Mouse (Mus musculus): ENCODE measurements around the gene Snca. TPM values are rescaled to one million over a fixed set of nuclear protein-coding genes. Genes with fewer than 3 reads are reported as not detected.

Snca gene
- total and polyA plus RNA-seq, 3 experiments: not detected

GRCm38 (mm10) chr6:60813516-60813915, 16.1 kb downstream of the Snca start:
- Histone ChIP-seq H3K27ac (ENCODE audit: insufficient read depth, low read depth) (no peak overlapping the region), H3K79me2 (replicated peaks; ENCODE audit: control insufficient read depth, extremely low read depth, insufficient read depth, poor library complexity, severe bottlenecking) (no peaks in the 10 kb centered on the region), H3K4me1 (ENCODE audit: control insufficient read depth in 1 of 2, insufficient read depth in 2 of 2) (no peaks in the 10 kb centered on the region), H3K9me3 (replicated peaks; ENCODE audit: low read length) (peaks cover 28% of the 10 kb centered on the region), H3K4me2 (ENCODE audit: insufficient read depth, low read depth, poor library complexity, severe bottlenecking) (no peak overlapping the region), H3K36me3 (replicated peaks in 1 of 2; ENCODE audit: control insufficient read depth in 1 of 2, insufficient read depth in 1 of 2, low read length in 1 of 2) (no peaks in the 10 kb centered on the region), H3K9ac (ENCODE audit: insufficient read depth, low read depth) (no peak overlapping the region), H3K4me3 (replicated peaks in 1 of 3; ENCODE audit: low read depth in 2 of 3, low read length in 2 of 3, poor library complexity in 1 of 3) (no peak overlapping the region), H3K27me3 (replicated peaks) (no peaks in the 10 kb centered on the region)
- dilution Hi-C loops (cut with MboI; ENCODE audit: extremely low pct_ligation_motif_present, extremely low pct_unique_long_range_greater_than_20kb, low sequenced_read_pairs): no loop called here
- in situ Hi-C loops (cut with MboI; ENCODE audit: low pct_ligation_motif_present, low pct_unique_long_range_greater_than_20kb, low sequenced_read_pairs): no loop called here
- TF ChIP-seq POLR2AphosphoS2 (IDR thresholded peaks at IDR 0.05; ENCODE audit: low read depth, low read length) (no peak), TBP (conservative IDR thresholded peaks at IDR 0.05; ENCODE audit: low read depth, low read length) (no peak), MAX (IDR thresholded peaks at IDR 0.05; ENCODE audit: low read length) (no peak), EP300 (IDR thresholded peaks at IDR 0.05; ENCODE audit: low read length) (no peak), E2F4 (IDR thresholded peaks at IDR 0.05; ENCODE audit: insufficient replicate concordance, low read depth, low read length) (no peak), JUN (IDR thresholded peaks at IDR 0.05; ENCODE audit: insufficient read depth, low read depth, low read length) (no peak), ZMIZ1 (IDR thresholded peaks at IDR 0.05; ENCODE audit: low read depth, low read length) (no peak)
- no peak for DNase-seq (ENCODE audit: extremely low read depth)

DNA sequence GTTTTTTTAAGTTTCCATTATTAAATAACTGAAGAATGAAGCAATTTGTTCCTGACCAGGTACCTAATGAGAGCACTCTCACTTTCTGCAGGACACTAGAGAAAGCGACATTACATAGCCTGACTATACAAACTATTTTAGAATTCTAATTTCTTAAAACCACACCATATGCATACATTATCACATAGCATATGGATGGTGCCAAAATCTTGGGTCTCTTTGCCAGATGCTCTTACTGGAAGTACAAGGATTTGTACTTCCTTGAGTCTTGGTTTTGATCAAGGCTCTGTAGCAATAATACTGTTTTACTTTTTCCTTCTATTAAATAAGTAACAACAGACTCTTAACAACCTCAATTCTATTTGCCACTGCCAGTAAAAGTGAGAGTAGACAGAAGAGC, 31.4 kb downstream of the Snca start:
- in situ Hi-C loops (cut with MboI; ENCODE audit: low pct_ligation_motif_present, low pct_unique_long_range_greater_than_20kb, low sequenced_read_pairs) (no loop called here), dilution Hi-C loops (cut with MboI; ENCODE audit: extremely low pct_ligation_motif_present, extremely low pct_unique_long_range_greater_than_20kb, low sequenced_read_pairs) (no loop called here)
- Histone ChIP-seq H3K4me3 (replicated peaks in 1 of 3; ENCODE audit: low read depth in 2 of 3, low read length in 2 of 3, poor library complexity in 1 of 3) (no peak overlapping the region), H3K4me1 (ENCODE audit: control insufficient read depth in 1 of 2, insufficient read depth in 2 of 2) (no peaks in the 10 kb centered on the region), H3K27me3 (replicated peaks) (no peaks in the 10 kb centered on the region), H3K9me3 (replicated peaks; ENCODE audit: low read length) (peaks cover 34% of the 10 kb centered on the region), H3K27ac (ENCODE audit: insufficient read depth, low read depth) (no peak overlapping the region), H3K4me2 (ENCODE audit: insufficient read depth, low read depth, poor library complexity, severe bottlenecking) (no peak overlapping the region), H3K9ac (ENCODE audit: insufficient read depth, low read depth) (no peak overlapping the region), H3K79me2 (replicated peaks; ENCODE audit: control insufficient read depth, extremely low read depth, insufficient read depth, poor library complexity, severe bottlenecking) (no peaks in the 10 kb centered on the region), H3K36me3 (replicated peaks in 1 of 2; ENCODE audit: control insufficient read depth in 1 of 2, insufficient read depth in 1 of 2, low read length in 1 of 2) (no peaks in the 10 kb centered on the region)
- no peak for DNase-seq (ENCODE audit: extremely low read depth)
- no peak for TF ChIP-seq ZC3H11A (IDR thresholded peaks at IDR 0.05; ENCODE audit: low read depth, low read length)
- TF ChIP-seq MAFK (IDR thresholded peaks at IDR 0.05; ENCODE audit: insufficient replicate concordance, low read length): no peak
- TF ChIP-seq ELF1 (IDR thresholded peaks at IDR 0.05; ENCODE audit: low read depth, low read length): no peak
- no peak for TF ChIP-seq HCFC1 (IDR thresholded peaks at IDR 0.05; ENCODE audit: low read depth, low read length)
- no peak for TF ChIP-seq TBP (conservative IDR thresholded peaks at IDR 0.05; ENCODE audit: low read depth, low read length)
- TF ChIP-seq ZNF384 (IDR thresholded peaks at IDR 0.05; ENCODE audit: low read depth, low read length): no peak
- no peak for TF ChIP-seq JUN (IDR thresholded peaks at IDR 0.05; ENCODE audit: insufficient read depth, low read depth, low read length)
- no peak for TF ChIP-seq TCF12 (IDR thresholded peaks at IDR 0.05; ENCODE audit: low read depth, low read length)
- no peak for TF ChIP-seq MAX (IDR thresholded peaks at IDR 0.05; ENCODE audit: low read length)
- TF ChIP-seq CTCF (conservative IDR thresholded peaks at IDR 0.05 in 1 of 2, IDR thresholded peaks at IDR 0.05 in 1 of 2; ENCODE audit: low read depth in 2 of 2, low read length in 2 of 2): no peak

Data from CH12.LX (cell line).